Mouse (Mus musculus) liver, embryonic 11.5 days (tissue): ENCODE data around the gene Cldnd1. TPM values are rescaled to one million over a fixed set of nuclear protein-coding genes. Genes with fewer than 3 reads are reported as not detected.

Source experiments
- ATAC-seq: fragments of 200-750 bp; cut with Nextera tagmentation; replicated peaks from 2 replicates; pipeline ENCODE4 v1.8.0; 2017; ENCODE audit warnings: moderate number of reproducible peaks, mild to moderate bottlenecking, moderate TSS enrichment, moderate library complexity; ENCODE audit not compliant: low FRiP score
- DNase-seq: peaks from one replicate; pipeline ENCODE4 v3.0.0-alpha.2; 2017; ENCODE audit warnings: low spot score
- H3K27ac ChIP-seq: fragments of 300-500 bp; sonication (generic); 2 replicates; pipeline ENCODE4 v1.5.1; 2014; ENCODE audit warnings: mild to moderate bottlenecking, low read depth, low read length, control low read depth
- H3K27me3 ChIP-seq: fragments of 300-500 bp; sonication (generic); replicated peaks from 2 replicates; pipeline ENCODE4 v1.6.1; 2014; ENCODE audit warnings: low read length, mixed read lengths; ENCODE audit not compliant: control insufficient read depth, insufficient read depth
- H3K36me3 ChIP-seq: fragments of 300-500 bp; sonication (generic); 2 replicates; pipeline ENCODE4 v1.6.1; 2014; ENCODE audit warnings: mild to moderate bottlenecking, low read length, moderate library complexity, mixed read lengths; ENCODE audit not compliant: control insufficient read depth, insufficient read depth
- H3K4me1 ChIP-seq: fragments of 300-500 bp; sonication (generic); replicated peaks from 2 replicates; pipeline ENCODE4 v1.6.1; 2014; ENCODE audit warnings: low read length, mixed read lengths; ENCODE audit not compliant: control insufficient read depth, insufficient read depth
- H3K4me2 ChIP-seq: fragments of 300-500 bp; sonication (generic); 2 replicates; pipeline ENCODE4 v1.6.1; 2014; ENCODE audit warnings: mild to moderate bottlenecking, control low read depth, moderate library complexity
- H3K4me3 ChIP-seq: fragments of 300-500 bp; sonication (generic); 2 replicates; pipeline ENCODE4 v1.5.1; 2014; ENCODE audit warnings: low read depth, low read length, control low read depth
- H3K9ac ChIP-seq: fragments of 300-500 bp; sonication (generic); 2 replicates; pipeline ENCODE4 v1.6.1; 2014; ENCODE audit warnings: low read depth, low read length, control low read depth
- H3K9me3 ChIP-seq: fragments of 300-500 bp; sonication (generic); 2 replicates; pipeline ENCODE4 v1.6.1; 2016; ENCODE audit warnings: low read length, inconsistent platforms, mixed read lengths; ENCODE audit not compliant: control insufficient read depth
- WGBS: fragments of 180-500 bp; shearing (Covaris S2); extraction: QIAGEN DNeasy Blood & Tissue Kit; methylation state at CpG from one replicate; pipeline ENCODE4 v1.1.7; 2014; 5-methylcytosine and 5-hydroxymethylcytosine counted together
- polyA plus RNA-seq: library from polyadenylated mRNA; unstranded; fragments of >200 nt; fragmentation: Nextera tagmentation; extraction: Ambion mirVana; gene quantifications from 2 replicates; pipeline ENCODE4 v1.2.1, GENCODE M21; 2014

The Cldnd1 gene
- polyA plus RNA-seq, 1 experiment from 2014 or later: 65.3 TPM

DNA sequence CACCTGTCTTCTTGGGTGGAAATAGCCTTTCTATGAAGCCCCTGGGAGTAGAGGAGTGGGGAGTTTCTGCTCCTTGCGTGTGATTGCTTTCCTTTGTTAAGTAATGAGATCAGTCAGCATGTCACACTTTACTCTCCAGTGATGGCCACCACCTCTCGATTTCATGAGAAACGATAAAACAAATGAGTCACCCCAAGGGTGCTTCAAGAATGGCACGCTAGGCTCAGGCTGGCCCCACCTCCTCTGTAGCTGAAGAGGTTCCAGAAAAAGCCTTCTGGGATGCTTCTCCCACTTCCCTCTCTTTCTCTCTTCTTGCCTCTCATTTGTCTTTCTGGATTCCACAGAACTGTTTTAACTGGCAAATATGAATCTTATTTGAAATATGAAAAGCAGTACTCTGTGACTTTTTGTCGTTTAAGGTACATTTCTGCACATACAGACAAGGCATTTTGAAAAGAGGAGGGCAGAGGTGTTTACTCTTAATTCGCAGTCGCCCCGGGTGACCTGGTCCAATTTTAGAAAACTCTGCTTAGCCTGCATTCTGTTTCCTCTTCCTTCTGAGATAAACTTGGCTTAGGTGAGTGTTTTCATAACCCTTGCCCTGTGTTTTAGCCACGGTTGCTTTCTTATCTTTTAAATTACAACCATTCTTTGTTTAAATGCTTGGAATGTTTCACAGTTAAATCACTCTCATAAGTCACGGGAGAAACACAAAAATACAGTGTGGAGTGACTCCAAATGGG lies 24.2 kb upstream of the Cldnd1 start:
- no peaks in the 10 kb centered on the region for H3K4me1 ChIP-seq
- H3K9me3 ChIP-seq: no peaks in the 10 kb centered on the region
- no peaks in the 10 kb centered on the region for H3K36me3 ChIP-seq
- ATAC-seq (no peak), DNase-seq (no peak)
- no peak overlapping the region for H3K9ac ChIP-seq
- H3K4me3 ChIP-seq: no peak overlapping the region
- no peaks in the 10 kb centered on the region; the same call in 1 of the 2 replicates for H3K27me3 ChIP-seq
- 32% methylated on average over 10 of the region's 10 CpGs for WGBS
- H3K27ac ChIP-seq: no peak overlapping the region
- H3K4me2 ChIP-seq: no peak overlapping the region

DNA sequence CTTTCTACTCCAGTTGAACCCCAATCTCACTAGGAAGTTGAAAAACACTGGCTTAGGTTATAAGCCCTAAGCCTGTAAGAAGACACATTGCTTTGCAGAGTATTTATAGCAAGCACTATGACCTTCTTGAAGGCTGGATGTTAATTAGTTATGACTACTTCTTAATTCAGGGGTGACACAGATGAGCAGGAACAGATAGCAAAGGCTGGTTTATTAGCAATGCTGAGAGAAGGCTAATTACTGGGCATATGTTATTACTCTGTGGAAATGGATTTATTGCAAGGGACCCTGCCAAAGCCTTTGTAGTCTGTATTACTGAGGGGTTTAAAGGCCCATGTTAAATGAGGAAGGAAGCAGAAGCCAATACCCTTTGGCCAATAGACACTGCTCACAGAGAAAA lies 22.7 kb upstream of the Cldnd1 start:
- Histone ChIP-seq H3K9ac (no peak overlapping the region), H3K27ac (no peak overlapping the region), H3K9me3 (no peaks in the 10 kb centered on the region), H3K4me3 (no peak overlapping the region), H3K4me1 (no peaks in the 10 kb centered on the region), H3K36me3 (no peaks in the 10 kb centered on the region), H3K4me2 (no peak overlapping the region), H3K27me3 (no peaks in the 10 kb centered on the region; the same call in 1 of the 2 replicates)
- ATAC-seq: no peak
- DNase-seq: no peak

DNA sequence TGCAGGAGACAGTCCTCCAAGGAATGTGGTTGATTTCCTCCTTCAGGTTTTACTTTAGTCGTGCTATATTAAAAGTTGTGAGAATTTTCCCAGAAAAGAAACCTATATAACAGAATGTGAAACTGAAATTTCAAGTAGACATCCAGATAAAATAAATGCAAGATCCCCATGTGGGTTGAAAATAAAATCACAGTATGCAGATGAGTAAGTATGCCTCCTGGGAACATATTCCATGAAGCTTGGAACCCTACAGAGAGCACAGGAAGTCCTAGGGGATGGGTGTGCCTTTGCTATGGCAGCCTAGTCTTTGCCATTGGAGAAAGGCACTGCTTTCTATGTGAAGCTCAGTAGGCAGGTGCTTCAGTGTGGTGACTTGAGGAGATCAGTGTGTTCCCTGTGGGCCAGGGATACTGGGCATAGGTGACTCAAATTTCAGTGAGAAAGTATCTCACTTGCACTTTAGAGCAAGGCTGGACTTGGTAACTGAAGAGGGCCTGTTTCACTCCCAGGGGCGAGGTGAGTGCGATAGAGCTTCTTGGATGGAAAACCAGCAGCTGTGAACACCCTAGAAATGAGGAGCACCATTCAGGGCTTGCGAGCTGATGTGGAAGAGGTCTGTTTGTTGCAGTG lies 20.3 kb upstream of the Cldnd1 start:
- H3K36me3 ChIP-seq: no peaks in the 10 kb centered on the region
- no peak overlapping the region for H3K4me2 ChIP-seq
- H3K9ac ChIP-seq: no peak overlapping the region
- no peaks in the 10 kb centered on the region for H3K4me1 ChIP-seq
- ATAC-seq: no peak
- no peak overlapping the region for H3K4me3 ChIP-seq
- 87% methylated on average over 4 of the region's 4 CpGs for WGBS
- DNase-seq: no peak
- no peak overlapping the region for H3K27ac ChIP-seq
- H3K27me3 ChIP-seq: no peaks in the 10 kb centered on the region
- no peaks in the 10 kb centered on the region for H3K9me3 ChIP-seq

DNA sequence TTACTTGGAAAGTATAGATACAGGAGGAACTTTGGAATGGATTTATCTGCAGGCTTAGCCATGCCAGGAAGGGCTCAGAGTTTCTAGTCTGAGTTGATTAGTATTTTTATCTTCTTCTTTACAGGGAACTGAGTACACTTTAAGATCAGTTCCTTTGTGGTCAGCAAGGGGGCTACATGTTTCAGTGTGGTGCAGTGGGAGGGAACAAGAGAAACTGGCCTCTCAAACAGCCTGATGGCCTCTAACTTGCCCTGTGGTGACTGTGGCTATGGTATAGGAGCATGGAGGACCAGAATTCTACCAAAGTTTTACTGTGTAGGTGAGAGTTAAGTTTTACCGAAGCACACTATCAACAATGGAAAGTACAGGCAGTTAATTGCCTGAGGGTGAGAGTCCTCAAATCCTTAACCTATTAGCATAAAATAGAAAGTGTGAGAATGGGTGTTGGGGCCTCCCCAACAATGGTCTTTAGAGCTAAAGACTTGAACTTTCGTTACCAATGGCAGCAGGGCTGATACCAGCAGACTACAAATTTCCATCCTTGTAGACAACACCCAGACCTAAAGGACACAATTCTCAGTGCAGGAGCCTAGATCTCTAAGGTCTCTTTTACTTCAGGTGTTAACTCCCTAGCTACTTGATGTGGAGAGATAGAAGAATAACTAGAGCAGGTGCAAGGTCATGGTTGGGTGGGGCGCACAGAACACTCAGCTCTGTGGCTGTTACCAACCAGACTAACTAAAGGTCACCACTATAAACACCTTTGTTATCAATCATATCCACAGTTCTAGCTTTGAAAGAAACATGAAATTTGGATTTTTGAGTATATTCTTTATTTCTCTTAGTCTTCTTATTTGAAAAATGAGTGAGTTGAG lies 18.9 kb upstream of the Cldnd1 start:
- Histone ChIP-seq H3K27ac (no peak overlapping the region), H3K9ac (no peak overlapping the region), H3K4me3 (no peak overlapping the region), H3K27me3 (no peaks in the 10 kb centered on the region), H3K4me2 (no peak overlapping the region), H3K9me3 (no peaks in the 10 kb centered on the region), H3K36me3 (no peaks in the 10 kb centered on the region), H3K4me1 (no peaks in the 10 kb centered on the region)
- ATAC-seq (no peak), DNase-seq (no peak)
- 71% methylated on average over 3 of the region's 3 CpGs for WGBS

DNA sequence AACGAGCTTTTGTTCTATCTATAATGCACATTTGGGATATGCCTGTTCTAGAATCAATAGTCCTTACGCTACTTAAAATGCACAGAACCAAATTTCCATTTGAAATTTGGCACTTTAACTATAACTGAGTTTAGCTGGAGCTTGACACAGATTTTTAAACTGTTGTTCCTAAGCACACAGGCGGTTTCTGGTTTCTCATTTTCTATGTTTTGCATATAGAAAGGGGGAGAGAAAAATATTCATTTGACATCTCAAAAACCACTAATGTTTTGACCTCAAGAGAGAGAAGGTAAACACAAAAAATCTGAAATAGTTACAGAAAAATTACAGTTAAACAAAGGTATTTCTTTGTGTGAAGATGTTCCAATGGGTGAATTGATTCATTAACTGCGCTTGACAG lies 18.2 kb upstream of the Cldnd1 start:
- no peaks in the 10 kb centered on the region for H3K4me1 ChIP-seq
- no peaks in the 10 kb centered on the region for H3K36me3 ChIP-seq
- no peak for ATAC-seq
- no peak overlapping the region for H3K27ac ChIP-seq
- H3K4me3 ChIP-seq: no peak overlapping the region
- WGBS: 76% methylated on average over 4 of the region's 4 CpGs
- DNase-seq: no peak
- H3K9ac ChIP-seq: no peak overlapping the region
- no peaks in the 10 kb centered on the region for H3K27me3 ChIP-seq
- no peaks in the 10 kb centered on the region for H3K9me3 ChIP-seq
- no peak overlapping the region for H3K4me2 ChIP-seq

DNA sequence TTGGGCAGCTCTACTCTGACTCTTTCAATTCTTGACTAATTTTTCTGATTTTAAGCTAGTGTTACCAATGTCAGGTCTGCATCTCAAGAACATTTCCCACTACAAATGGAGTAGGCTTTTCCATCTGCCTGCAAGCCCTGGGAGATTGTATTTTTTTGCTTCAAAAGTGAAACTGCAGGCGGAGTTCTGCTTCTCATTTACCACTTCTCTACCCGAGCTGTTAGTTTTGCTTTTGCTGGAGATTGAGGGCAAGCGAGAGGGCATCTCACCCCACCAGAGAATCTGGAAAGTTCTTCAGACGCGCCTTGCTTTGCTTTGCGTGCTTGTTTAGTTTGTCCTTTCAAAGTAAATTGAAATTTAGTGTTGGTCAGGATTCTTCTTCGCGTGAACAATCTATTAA lies 15.5 kb upstream of the Cldnd1 start:
- DNase-seq (no peak), ATAC-seq (no peak)
- Histone ChIP-seq H3K27ac (no peak overlapping the region), H3K9ac (no peak overlapping the region), H3K9me3 (no peaks in the 10 kb centered on the region), H3K4me1 (no peaks in the 10 kb centered on the region), H3K27me3 (no peaks in the 10 kb centered on the region), H3K4me3 (no peak overlapping the region), H3K36me3 (no peaks in the 10 kb centered on the region), H3K4me2 (no peak overlapping the region)
- 68% methylated on average over 8 of the region's 8 CpGs for WGBS

DNA sequence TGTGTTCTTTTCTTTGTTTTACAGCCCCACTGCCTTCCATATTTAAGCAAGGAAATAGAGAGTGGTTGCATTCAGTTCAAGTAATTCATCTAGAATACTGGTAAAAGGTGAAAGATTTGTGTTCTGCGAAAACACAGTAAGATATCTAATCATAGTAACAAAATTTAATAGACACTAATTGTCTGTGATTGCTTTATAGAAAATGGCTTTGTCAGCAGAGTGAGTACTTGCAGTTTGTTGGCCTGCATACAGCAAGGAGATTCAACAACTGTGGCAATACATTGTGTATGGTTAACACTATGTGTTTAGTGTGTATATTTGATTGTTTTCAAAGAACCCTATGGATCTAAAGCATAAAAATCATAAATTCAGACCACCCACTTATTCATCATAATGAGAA lies 14.6 kb upstream of the Cldnd1 start:
- no peaks in the 10 kb centered on the region for H3K36me3 ChIP-seq
- no peak overlapping the region for H3K9ac ChIP-seq
- no peak overlapping the region for H3K4me3 ChIP-seq
- no peak overlapping the region for H3K27ac ChIP-seq
- ATAC-seq (no peak), DNase-seq (no peak)
- WGBS: 92% methylated on average over 1 of the region's 1 CpGs
- H3K27me3 ChIP-seq: no peaks in the 10 kb centered on the region
- H3K4me1 ChIP-seq: no peaks in the 10 kb centered on the region
- H3K9me3 ChIP-seq: no peaks in the 10 kb centered on the region
- no peak overlapping the region for H3K4me2 ChIP-seq

DNA sequence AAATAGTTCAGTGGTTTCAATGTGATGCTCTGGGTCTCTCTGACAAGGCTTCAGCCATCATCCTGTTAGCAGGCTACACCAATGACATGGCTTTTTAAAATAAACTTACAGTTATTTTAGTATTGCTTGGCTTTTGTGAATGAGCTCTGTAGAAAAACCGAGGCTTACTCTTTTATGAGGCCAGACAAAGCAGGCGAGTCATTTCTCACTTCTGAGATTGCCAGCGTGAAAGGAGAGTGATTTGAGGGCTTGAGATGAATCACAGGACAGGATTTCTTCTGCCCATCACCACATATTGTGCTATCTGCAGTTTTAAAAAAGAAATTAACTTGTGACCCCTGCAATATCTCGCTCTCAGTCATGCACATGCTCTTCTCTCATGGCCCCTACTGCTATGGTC lies 12.7 kb upstream of the Cldnd1 start:
- Histone ChIP-seq H3K4me1 (no peaks in the 10 kb centered on the region), H3K27me3 (no peaks in the 10 kb centered on the region), H3K36me3 (no peaks in the 10 kb centered on the region), H3K4me3 (no peak overlapping the region), H3K27ac (no peak overlapping the region), H3K9ac (no peak overlapping the region), H3K9me3 (no peaks in the 10 kb centered on the region), H3K4me2 (no peak overlapping the region)
- WGBS: 67% methylated on average over 4 of the region's 4 CpGs
- DNase-seq (no peak), ATAC-seq (no peak)
